Mouse (Mus musculus): Measurements from ENCODE around the gene Krtap19-3. TPM values are rescaled to one million over a fixed set of nuclear protein-coding genes. Genes with fewer than 3 reads are reported as not detected.

Gene Krtap19-3
- polyA plus RNA-seq, 1 experiment from 2014 or later = not detected

Other genes with a start within 250 kb of the Krtap19-3 start
- gene Krtap26-1, start 230.2 kb downstream of the Krtap19-3 start, polyA plus RNA-seq (2015; fragmentation: Nextera tagmentation; extraction: Ambion mirVana) = 0.28 TPM in 1 of 2 replicates, not detected in the other
- gene Krtap27-1, start 206.4 kb downstream of the Krtap19-3 start, polyA plus RNA-seq (2015; fragmentation: Nextera tagmentation; extraction: Ambion mirVana) = not detected in 2 replicates
- not detected in 2 replicates for gene 2310061N02Rik, start 170.1 kb downstream of the Krtap19-3 start, polyA plus RNA-seq (2015; fragmentation: Nextera tagmentation; extraction: Ambion mirVana)
- gene Krtap13-1, start 149.2 kb downstream of the Krtap19-3 start, polyA plus RNA-seq (2015; fragmentation: Nextera tagmentation; extraction: Ambion mirVana) = not detected in 2 replicates
- gene Krtap13, start 126.4 kb downstream of the Krtap19-3 start, polyA plus RNA-seq (2015; fragmentation: Nextera tagmentation; extraction: Ambion mirVana) = 0.21 TPM in 1 of 2 replicates, not detected in the other
- 0.34 TPM in 1 of 2 replicates, not detected in the other for gene 2310034C09Rik, start 119.2 kb downstream of the Krtap19-3 start, polyA plus RNA-seq (2015; fragmentation: Nextera tagmentation; extraction: Ambion mirVana)
- not detected in 2 replicates for gene 2310057N15Rik, start 103.8 kb downstream of the Krtap19-3 start, polyA plus RNA-seq (2015; fragmentation: Nextera tagmentation; extraction: Ambion mirVana)
- not detected in 2 replicates for gene Gm5965, start 100.1 kb downstream of the Krtap19-3 start, polyA plus RNA-seq (2015; fragmentation: Nextera tagmentation; extraction: Ambion mirVana)
- not detected in 2 replicates for gene Gm20741, start 65.8 kb downstream of the Krtap19-3 start, polyA plus RNA-seq (2015; fragmentation: Nextera tagmentation; extraction: Ambion mirVana)
- not detected in 2 replicates for gene Krtap15, start 57.8 kb downstream of the Krtap19-3 start, polyA plus RNA-seq (2015; fragmentation: Nextera tagmentation; extraction: Ambion mirVana)
- not detected in 2 replicates for gene Krtap14, start 51.9 kb downstream of the Krtap19-3 start, polyA plus RNA-seq (2015; fragmentation: Nextera tagmentation; extraction: Ambion mirVana)
- not detected in 2 replicates for gene Krtap19-1, start 8.6 kb downstream of the Krtap19-3 start, polyA plus RNA-seq (2015; fragmentation: Nextera tagmentation; extraction: Ambion mirVana)
- not detected in 2 replicates for gene Krtap19-2, start 3.8 kb downstream of the Krtap19-3 start, polyA plus RNA-seq (2015; fragmentation: Nextera tagmentation; extraction: Ambion mirVana)
- not detected in 2 replicates for gene Krtap19-4, start 7.1 kb upstream of the Krtap19-3 start, polyA plus RNA-seq (2015; fragmentation: Nextera tagmentation; extraction: Ambion mirVana)
- not detected in 2 replicates for gene Krtap19-5, start 18.4 kb upstream of the Krtap19-3 start, polyA plus RNA-seq (2015; fragmentation: Nextera tagmentation; extraction: Ambion mirVana)
- not detected in 2 replicates for gene Krtap19-9b, start 54.2 kb upstream of the Krtap19-3 start, polyA plus RNA-seq (2015; fragmentation: Nextera tagmentation; extraction: Ambion mirVana)
- not detected in 2 replicates for gene Krtap16-3, start 84.8 kb upstream of the Krtap19-3 start, polyA plus RNA-seq (2015; fragmentation: Nextera tagmentation; extraction: Ambion mirVana)
- gene Krtap22-2, start 132.7 kb upstream of the Krtap19-3 start, polyA plus RNA-seq (2015; fragmentation: Nextera tagmentation; extraction: Ambion mirVana) = not detected in 2 replicates
- gene Gm10229, start 137.2 kb upstream of the Krtap19-3 start, polyA plus RNA-seq (2015; fragmentation: Nextera tagmentation; extraction: Ambion mirVana) = not detected in 2 replicates
- not detected in 2 replicates for gene Krtap6-1, start 153.7 kb upstream of the Krtap19-3 start, polyA plus RNA-seq (2015; fragmentation: Nextera tagmentation; extraction: Ambion mirVana)
- not detected in 2 replicates for gene Gm10228, start 163.4 kb upstream of the Krtap19-3 start, polyA plus RNA-seq (2015; fragmentation: Nextera tagmentation; extraction: Ambion mirVana)
- not detected in 2 replicates for gene Krtap6-5, start 169.8 kb upstream of the Krtap19-3 start, polyA plus RNA-seq (2015; fragmentation: Nextera tagmentation; extraction: Ambion mirVana)
- not detected in 2 replicates for gene 1110025L11Rik, start 186.0 kb upstream of the Krtap19-3 start, polyA plus RNA-seq (2015; fragmentation: Nextera tagmentation; extraction: Ambion mirVana)
- not detected in 2 replicates for gene Krtap6-3, start 206.0 kb upstream of the Krtap19-3 start, polyA plus RNA-seq (2015; fragmentation: Nextera tagmentation; extraction: Ambion mirVana)